Mouse (Mus musculus) heart, embryonic 13.5 days (tissue): ENCODE results near the gene Cgn. TPM values are rescaled to one million over a fixed set of nuclear protein-coding genes. Genes with fewer than 3 reads are reported as not detected.

Experiments
- ATAC-seq: fragments of 200-750 bp; cut with Nextera tagmentation; 2 replicates; pipeline ENCODE4 v1.8.0; 2017; ENCODE audit warnings: moderate TSS enrichment; ENCODE audit not compliant: insufficient number of reproducible peaks, low FRiP score, low TSS enrichment; ENCODE audit errors: extremely low read depth
- H3K27ac ChIP-seq: fragments of 300-500 bp; sonication (generic); replicated peaks from 2 replicates; pipeline ENCODE4 v1.5.1; 2015; ENCODE audit warnings: moderate library complexity, mild to moderate bottlenecking, inconsistent platforms
- H3K27me3 ChIP-seq: fragments of 300-500 bp; sonication (generic); replicated peaks from 2 replicates; pipeline ENCODE4 v1.6.1; 2015; ENCODE audit warnings: mild to moderate bottlenecking, inconsistent platforms
- H3K36me3 ChIP-seq: fragments of 300-500 bp; sonication (generic); 2 replicates; pipeline ENCODE4 v1.6.1; 2015; ENCODE audit warnings: mild to moderate bottlenecking, inconsistent platforms
- H3K4me1 ChIP-seq: fragments of 300-500 bp; sonication (generic); 2 replicates; pipeline ENCODE4 v1.6.1; 2015; ENCODE audit warnings: inconsistent platforms
- H3K4me2 ChIP-seq: fragments of 300-500 bp; sonication (generic); 2 replicates; pipeline ENCODE4 v1.6.1; 2015; ENCODE audit warnings: inconsistent platforms, mild to moderate bottlenecking, moderate library complexity
- H3K4me3 ChIP-seq: fragments of 300-500 bp; sonication (generic); 2 replicates; pipeline ENCODE4 v1.5.1; 2015; ENCODE audit warnings: moderate library complexity, mild to moderate bottlenecking, inconsistent platforms
- H3K9ac ChIP-seq: fragments of 300-500 bp; sonication (generic); 2 replicates; pipeline ENCODE4 v1.6.1; 2015; ENCODE audit warnings: inconsistent platforms, mild to moderate bottlenecking, moderate library complexity
- H3K9me3 ChIP-seq: fragments of 300-500 bp; sonication (generic); 2 replicates; pipeline ENCODE4 v1.6.1; 2016; ENCODE audit warnings: inconsistent platforms
- WGBS: fragments of 180-500 bp; shearing (Covaris S2); methylation state at CpG from one replicate; pipeline ENCODE4 v1.1.7; 2015; ENCODE audit warnings: mixed read lengths; 5-methylcytosine and 5-hydroxymethylcytosine counted together
- polyA plus RNA-seq: library from polyadenylated mRNA; unstranded; fragments of >200 nt; fragmentation: Nextera tagmentation; extraction: Ambion mirVana; gene quantifications from 2 replicates; pipeline ENCODE4 v1.2.1, GENCODE M21; 2015

Cgn gene
- polyA plus RNA-seq, 1 experiment from 2014 or later = 2.3 TPM

- H3K27ac ChIP-seq = no peak overlapping the region
- no peaks in the 10 kb centered on the region for H3K36me3 ChIP-seq
- ATAC-seq = no peak
- no peak overlapping the region for H3K4me3 ChIP-seq
- H3K9ac ChIP-seq = no peak overlapping the region
- H3K27me3 ChIP-seq = no peaks in the 10 kb centered on the region
- WGBS = 76% methylated on average over 4 of the region's 4 CpGs
- no peak overlapping the region for H3K4me2 ChIP-seq
- H3K9me3 ChIP-seq = no peaks in the 10 kb centered on the region
- peaks cover 12% of the 10 kb centered on the region; the same call in 1 of the 2 replicates for H3K4me1 ChIP-seq
Measured at GRCm38 (mm10) chr3:94814663-94815062, 28.4 kb upstream of the Cgn start.

- Histone ChIP-seq H3K27me3 (no peaks in the 10 kb centered on the region), H3K4me1 (peaks cover 6% of the 10 kb centered on the region; the same call in 1 of the 2 replicates), H3K4me2 (no peak overlapping the region), H3K27ac (no peak overlapping the region), H3K4me3 (no peak overlapping the region), H3K9ac (no peak overlapping the region), H3K9me3 (no peaks in the 10 kb centered on the region), H3K36me3 (no peaks in the 10 kb centered on the region)
- WGBS = 58% methylated on average over 4 of the region's 4 CpGs
- no peak for ATAC-seq
Measured at GRCm38 (mm10) chr3:94814063-94814462, 27.8 kb upstream of the Cgn start.

GRCm38 (mm10) chr3:94813651-94814050 is 27.4 kb upstream of the Cgn start:
- Histone ChIP-seq H3K27me3 (no peaks in the 10 kb centered on the region), H3K4me2 (no peak overlapping the region), H3K36me3 (no peaks in the 10 kb centered on the region), H3K9ac (no peak overlapping the region), H3K9me3 (no peaks in the 10 kb centered on the region), H3K27ac (no peak overlapping the region), H3K4me1 (peaks cover 11% of the 10 kb centered on the region), H3K4me3 (no peak overlapping the region)
- 86% methylated on average over 3 of the region's 3 CpGs for WGBS
- no peak for ATAC-seq

- no peak overlapping the region for H3K9ac ChIP-seq
- H3K9me3 ChIP-seq = no peaks in the 10 kb centered on the region
- H3K36me3 ChIP-seq = no peaks in the 10 kb centered on the region
- ATAC-seq = no peak
- WGBS = 14% methylated on average over 4 of the region's 4 CpGs
- H3K27me3 ChIP-seq = no peaks in the 10 kb centered on the region
- peak overlapping the region; percentile 31 for H3K4me3 ChIP-seq
- H3K4me2 ChIP-seq = peak overlapping the region; percentile 60
- H3K27ac ChIP-seq = no peak overlapping the region
- H3K4me1 ChIP-seq = peaks cover 12% of the 10 kb centered on the region
Measured at GRCm38 (mm10) chr3:94811628-94812027, 25.3 kb upstream of the Cgn start.

- H3K27me3 ChIP-seq = no peaks in the 10 kb centered on the region
- WGBS = 86% methylated on average over 1 of the region's 1 CpGs
Measured at GRCm38 (mm10) chr3:94808296-94808695, 22.0 kb upstream of the Cgn start.

GRCm38 (mm10) chr3:94804976-94805375 is 18.7 kb upstream of the Cgn start:
- Histone ChIP-seq H3K27ac (no peak overlapping the region), H3K27me3 (no peaks in the 10 kb centered on the region), H3K4me2 (no peak overlapping the region), H3K9me3 (no peaks in the 10 kb centered on the region), H3K36me3 (no peaks in the 10 kb centered on the region), H3K4me3 (no peak overlapping the region), H3K4me1 (peaks cover 12% of the 10 kb centered on the region), H3K9ac (no peak overlapping the region)
- no peak for ATAC-seq
- 76% methylated on average over 4 of the region's 4 CpGs for WGBS

More at GRCm38 (mm10) chr3:94808296-94808695, 22.0 kb upstream of the Cgn start:
- H3K4me3 ChIP-seq = no peak overlapping the region
- peaks cover 14% of the 10 kb centered on the region for H3K4me1 ChIP-seq
- H3K9me3 ChIP-seq = no peaks in the 10 kb centered on the region
- H3K27ac ChIP-seq = no peak overlapping the region
- no peak overlapping the region for H3K4me2 ChIP-seq
- ATAC-seq = no peak
- H3K9ac ChIP-seq = no peak overlapping the region
- H3K36me3 ChIP-seq = no peaks in the 10 kb centered on the region

GRCm38 (mm10) chr3:94804146-94804545 is 17.9 kb upstream of the Cgn start:
- Histone ChIP-seq H3K9ac (no peak overlapping the region), H3K4me1 (peaks cover 12% of the 10 kb centered on the region), H3K9me3 (no peaks in the 10 kb centered on the region), H3K27me3 (no peaks in the 10 kb centered on the region), H3K4me3 (no peak overlapping the region), H3K4me2 (no peak overlapping the region; the same call in 1 of the 2 replicates), H3K36me3 (no peaks in the 10 kb centered on the region), H3K27ac (no peak overlapping the region)
- WGBS = 16% methylated on average over 10 of the region's 10 CpGs
- no peak for ATAC-seq

- Histone ChIP-seq H3K9ac (no peak overlapping the region), H3K36me3 (no peaks in the 10 kb centered on the region), H3K4me2 (no peak overlapping the region), H3K27me3 (no peaks in the 10 kb centered on the region), H3K9me3 (no peaks in the 10 kb centered on the region), H3K4me1 (peaks cover 14% of the 10 kb centered on the region), H3K27ac (no peak overlapping the region), H3K4me3 (no peak overlapping the region)
- ATAC-seq = no peak
Measured at GRCm38 (mm10) chr3:94796181-94796580, 9.9 kb upstream of the Cgn start.

GRCm38 (mm10) chr3:94795596-94796140 is 9.4 kb upstream of the Cgn start:
- Histone ChIP-seq H3K9me3 (no peaks in the 10 kb centered on the region), H3K4me3 (no peak overlapping the region), H3K27me3 (no peaks in the 10 kb centered on the region), H3K4me2 (no peak overlapping the region), H3K4me1 (peaks cover 14% of the 10 kb centered on the region), H3K27ac (no peak overlapping the region), H3K9ac (no peak overlapping the region), H3K36me3 (no peaks in the 10 kb centered on the region)
- no peak for ATAC-seq
- WGBS = 51% methylated on average over 7 of the region's 7 CpGs

GRCm38 (mm10) chr3:94794359-94794758 is 8.1 kb upstream of the Cgn start:
- H3K36me3 ChIP-seq = no peaks in the 10 kb centered on the region
- no peak overlapping the region for H3K9ac ChIP-seq
- no peaks in the 10 kb centered on the region for H3K9me3 ChIP-seq
- H3K27ac ChIP-seq = no peak overlapping the region
- no peak overlapping the region for H3K4me3 ChIP-seq
- 65% methylated on average over 2 of the region's 2 CpGs for WGBS
- H3K27me3 ChIP-seq = no peaks in the 10 kb centered on the region
- no peak overlapping the region for H3K4me2 ChIP-seq
- ATAC-seq = no peak
- H3K4me1 ChIP-seq = peaks cover 11% of the 10 kb centered on the region

- H3K4me3 ChIP-seq = no peak overlapping the region
- no peak for ATAC-seq
- peaks cover 11% of the 10 kb centered on the region for H3K4me1 ChIP-seq
- no peak overlapping the region for H3K4me2 ChIP-seq
- H3K27ac ChIP-seq = no peak overlapping the region
- H3K36me3 ChIP-seq = no peaks in the 10 kb centered on the region
- no peaks in the 10 kb centered on the region for H3K9me3 ChIP-seq
- H3K27me3 ChIP-seq = no peaks in the 10 kb centered on the region
- 42% methylated on average over 2 of the region's 2 CpGs for WGBS
- H3K9ac ChIP-seq = no peak overlapping the region
Measured at GRCm38 (mm10) chr3:94793672-94794071, 7.4 kb upstream of the Cgn start.

- no peak overlapping the region for H3K9ac ChIP-seq
- no peak overlapping the region for H3K27ac ChIP-seq
- ATAC-seq = no peak
- H3K27me3 ChIP-seq = peaks cover 6% of the 10 kb centered on the region
- no peaks in the 10 kb centered on the region for H3K36me3 ChIP-seq
- no peaks in the 10 kb centered on the region for H3K9me3 ChIP-seq
- WGBS = 72% methylated on average over 2 of the region's 2 CpGs
- H3K4me1 ChIP-seq = peaks cover 13% of the 10 kb centered on the region
- no peak overlapping the region for H3K4me2 ChIP-seq
- no peak overlapping the region for H3K4me3 ChIP-seq
Measured at GRCm38 (mm10) chr3:94792258-94792657, 6.0 kb upstream of the Cgn start.
